Mouse (Mus musculus): ENCODE data around the gene Inpp4a. TPM values are rescaled to one million over a fixed set of nuclear protein-coding genes. Genes with fewer than 3 reads are reported as not detected.
A peak's percentile ranks its signal among the peaks of the same experiment; 100 is the strongest.

Inpp4a gene
- polyA plus RNA-seq (2012; rRNA removed): 68.1 and 74.6 TPM in 2 replicates

- Histone ChIP-seq H3K4me3 (ENCODE audit: control insufficient read depth, low read depth, low read length) (peak within 1 kb of the TSS; percentile 99), H3K27ac (ENCODE audit: control insufficient read depth, insufficient read depth, low read depth, low read length) (peak within 1 kb of the TSS; percentile 83), H3K27me3 (ENCODE audit: control insufficient read depth, insufficient read depth, low read length) (no peaks in the 10 kb centered on the region), H3K36me3 (ENCODE audit: control insufficient read depth, insufficient read depth, low read length) (no peaks in the 10 kb centered on the region), H3K4me1 (ENCODE audit: control insufficient read depth, insufficient read depth, low read length) (peaks cover 13% of the 10 kb centered on the region)
- TF ChIP-seq POLR2A (IDR thresholded peaks at IDR 0.05; ENCODE audit: control insufficient read depth, low read depth, low read length) (peak; percentile 66), CTCF (IDR thresholded peaks at IDR 0.05; ENCODE audit: control insufficient read depth, insufficient read depth, insufficient replicate concordance, low read depth, low read length) (no peak)
Measured at GRCm38 (mm10) chr1:37299540-37300491, at the start of gene Inpp4a. Inpp4a (plus strand) TSS chr1:37299865.

GRCm38 (mm10) chr1:37250643-37251310, 48.9 kb upstream of the Inpp4a start:
- no peaks in the 10 kb centered on the region for H3K4me1 ChIP-seq (ENCODE audit: control insufficient read depth, insufficient read depth, low read length)
- H3K27me3 ChIP-seq (ENCODE audit: control insufficient read depth, insufficient read depth, low read length): no peaks in the 10 kb centered on the region
- TF ChIP-seq POLR2A (IDR thresholded peaks at IDR 0.05; ENCODE audit: control insufficient read depth, low read depth, low read length) (no peak), CTCF (IDR thresholded peaks at IDR 0.05; ENCODE audit: control insufficient read depth, insufficient read depth, insufficient replicate concordance, low read depth, low read length) (peak; percentile 76; the same call in 1 of the 2 replicates)
- no peak overlapping the region for H3K27ac ChIP-seq (ENCODE audit: control insufficient read depth, insufficient read depth, low read depth, low read length)
- no peaks in the 10 kb centered on the region for H3K36me3 ChIP-seq (ENCODE audit: control insufficient read depth, insufficient read depth, low read length)
- H3K4me3 ChIP-seq (ENCODE audit: control insufficient read depth, low read depth, low read length): no peak overlapping the region

GRCm38 (mm10) chr1:37258443-37258842, 41.2 kb upstream of the Inpp4a start:
- Histone ChIP-seq H3K36me3 (ENCODE audit: control insufficient read depth, insufficient read depth, low read length) (no peaks in the 10 kb centered on the region), H3K27ac (ENCODE audit: control insufficient read depth, insufficient read depth, low read depth, low read length) (no peak overlapping the region), H3K27me3 (ENCODE audit: control insufficient read depth, insufficient read depth, low read length) (no peaks in the 10 kb centered on the region), H3K4me3 (ENCODE audit: control insufficient read depth, low read depth, low read length) (no peak overlapping the region), H3K4me1 (ENCODE audit: control insufficient read depth, insufficient read depth, low read length) (peaks cover 17% of the 10 kb centered on the region)
- TF ChIP-seq POLR2A (IDR thresholded peaks at IDR 0.05; ENCODE audit: control insufficient read depth, low read depth, low read length) (no peak), CTCF (IDR thresholded peaks at IDR 0.05; ENCODE audit: control insufficient read depth, insufficient read depth, insufficient replicate concordance, low read depth, low read length) (no peak)

- no peaks in the 10 kb centered on the region for H3K27me3 ChIP-seq (ENCODE audit: control insufficient read depth, insufficient read depth, low read length)
- H3K27ac ChIP-seq (ENCODE audit: control insufficient read depth, insufficient read depth, low read depth, low read length): no peak overlapping the region
- no peak for TF ChIP-seq POLR2A (IDR thresholded peaks at IDR 0.05; ENCODE audit: control insufficient read depth, low read depth, low read length)
- peak; percentile 41; the same call in 1 of the 2 replicates for TF ChIP-seq CTCF (IDR thresholded peaks at IDR 0.05; ENCODE audit: control insufficient read depth, insufficient read depth, insufficient replicate concordance, low read depth, low read length)
- H3K36me3 ChIP-seq (ENCODE audit: control insufficient read depth, insufficient read depth, low read length): no peaks in the 10 kb centered on the region
- H3K4me3 ChIP-seq (ENCODE audit: control insufficient read depth, low read depth, low read length): no peak overlapping the region
- no peaks in the 10 kb centered on the region for H3K4me1 ChIP-seq (ENCODE audit: control insufficient read depth, insufficient read depth, low read length)
Measured at GRCm38 (mm10) chr1:37272464-37272863, 27.2 kb upstream of the Inpp4a start.

GRCm38 (mm10) chr1:37286556-37286955, 13.1 kb upstream of the Inpp4a start:
- Histone ChIP-seq H3K27ac (ENCODE audit: control insufficient read depth, insufficient read depth, low read depth, low read length) (no peak overlapping the region), H3K4me1 (ENCODE audit: control insufficient read depth, insufficient read depth, low read length) (no peaks in the 10 kb centered on the region; the same call in 1 of the 2 replicates)

GRCm38 (mm10) chr1:37287748-37288147, 11.9 kb upstream of the Inpp4a start:
- Histone ChIP-seq H3K27ac (ENCODE audit: control insufficient read depth, insufficient read depth, low read depth, low read length) (no peak overlapping the region), H3K4me1 (ENCODE audit: control insufficient read depth, insufficient read depth, low read length) (no peaks in the 10 kb centered on the region; the same call in 1 of the 2 replicates), H3K27me3 (ENCODE audit: control insufficient read depth, insufficient read depth, low read length) (no peaks in the 10 kb centered on the region), H3K4me3 (ENCODE audit: control insufficient read depth, low read depth, low read length) (no peak overlapping the region), H3K36me3 (ENCODE audit: control insufficient read depth, insufficient read depth, low read length) (no peaks in the 10 kb centered on the region)
- TF ChIP-seq CTCF (IDR thresholded peaks at IDR 0.05; ENCODE audit: control insufficient read depth, insufficient read depth, insufficient replicate concordance, low read depth, low read length) (no peak), POLR2A (IDR thresholded peaks at IDR 0.05; ENCODE audit: control insufficient read depth, low read depth, low read length) (no peak)

More at GRCm38 (mm10) chr1:37286556-37286955, 13.1 kb upstream of the Inpp4a start:
- TF ChIP-seq POLR2A (IDR thresholded peaks at IDR 0.05; ENCODE audit: control insufficient read depth, low read depth, low read length) (no peak), CTCF (IDR thresholded peaks at IDR 0.05; ENCODE audit: control insufficient read depth, insufficient read depth, insufficient replicate concordance, low read depth, low read length) (no peak)
- Histone ChIP-seq H3K27me3 (ENCODE audit: control insufficient read depth, insufficient read depth, low read length) (no peaks in the 10 kb centered on the region), H3K4me3 (ENCODE audit: control insufficient read depth, low read depth, low read length) (no peak overlapping the region), H3K36me3 (ENCODE audit: control insufficient read depth, insufficient read depth, low read length) (no peaks in the 10 kb centered on the region)
